Mouse (Mus musculus) MEL (cell line): Measurements from ENCODE around the gene Pitpnc1.

Experiments
- CTCF ChIP-seq, 3 experiments: IDR thresholded peaks in 2 of 3; conservative IDR thresholded peaks in 1 of 3; 2 replicates each; pipeline ENCODE4 v1.5.1; 2011 to 2012; ENCODE audit warnings: low read length in 3 of 3, low read depth in 2 of 3, mild to moderate bottlenecking in 2 of 3, improper control_type of control experiment in 1 of 3, inconsistent platforms in 1 of 3, mixed read lengths in 1 of 3, moderate library complexity in 1 of 3; ENCODE audit not compliant: control insufficient read depth in 1 of 3, insufficient read depth in 1 of 3, poor library complexity in 1 of 3, severe bottlenecking in 1 of 3
- POLR2A ChIP-seq, 2 experiments: IDR thresholded peaks; 2 replicates each; pipeline ENCODE4 v1.6.1; 2011 to 2012; ENCODE audit warnings: low read length in 2 of 2, mild to moderate bottlenecking in 2 of 2, control low read depth in 1 of 2, improper control_type of control experiment in 1 of 2, low read depth in 1 of 2, moderate library complexity in 1 of 2; ENCODE audit not compliant: control insufficient read depth in 1 of 2, insufficient read depth in 1 of 2, poor library complexity in 1 of 2

- TF ChIP-seq POLR2A (IDR thresholded peaks at IDR 0.05; ENCODE audit: control insufficient read depth in 1 of 2, insufficient read depth in 1 of 2, low read depth in 1 of 2, low read length in 2 of 2, poor library complexity in 1 of 2) (no peak), CTCF (IDR thresholded peaks at IDR 0.05 in 2 of 3, conservative IDR thresholded peaks at IDR 0.05 in 1 of 3; ENCODE audit: control insufficient read depth in 1 of 3, insufficient read depth in 1 of 3, low read depth in 2 of 3, low read length in 3 of 3, poor library complexity in 1 of 3, severe bottlenecking in 1 of 3) (no peak)
These were observed 268.7 kb downstream of the Pitpnc1 start for GRCm38 (mm10) chr11:107201773-107202172.
